Mouse (Mus musculus) lung, postnatal 0 days (tissue): Measurements from ENCODE around the gene Smox.

Experiments used
- CTCF ChIP-seq: IDR thresholded peaks from 2 replicates; pipeline ENCODE4 v1.5.1; 2016; ENCODE audit warnings: antibody characterized with exemption, mild to moderate bottlenecking
- EP300 ChIP-seq: IDR thresholded peaks from 2 replicates; pipeline ENCODE4 v1.6.1; 2016; ENCODE audit warnings: antibody characterized with exemption, mild to moderate bottlenecking, control low read depth

DNA sequence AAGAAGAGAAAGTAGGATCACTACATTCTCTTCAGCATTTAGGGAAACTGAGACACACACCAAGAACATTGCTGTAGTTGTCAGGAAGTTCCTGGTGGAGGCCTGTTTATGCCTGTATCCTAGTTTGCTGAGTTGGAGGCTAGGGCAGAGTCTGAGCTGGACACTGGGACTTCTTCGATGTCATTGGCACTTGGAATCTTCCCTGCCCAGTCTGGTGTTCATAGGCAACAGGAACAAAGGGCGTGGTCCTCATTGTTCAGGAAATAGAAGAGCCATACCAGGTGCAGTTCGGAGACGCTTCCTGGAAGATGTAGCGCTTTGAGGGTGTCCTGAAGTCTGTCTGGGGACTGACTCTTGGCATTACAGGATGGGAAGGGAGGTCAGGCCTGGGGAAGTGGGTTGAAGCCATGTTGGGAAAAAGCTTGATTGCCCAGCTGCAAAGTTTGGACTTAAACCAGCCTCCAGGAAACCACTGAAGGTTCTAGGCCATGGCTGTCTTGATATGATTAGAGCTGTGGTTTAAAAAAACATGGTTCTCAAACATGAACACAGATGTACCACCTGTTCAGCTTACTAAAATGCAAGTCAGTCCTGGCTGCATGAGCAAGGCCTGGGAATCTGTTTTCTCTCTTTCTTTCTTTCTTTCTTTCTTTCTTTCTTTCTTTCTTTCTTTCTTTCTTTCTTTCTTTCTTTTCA, 5.0 kb downstream of the Smox start:
- TF ChIP-seq CTCF (no peak), EP300 (no peak)
